Comparison of ENCODE assay signal across 28 mouse cellular contexts in the genomic region with DNA sequence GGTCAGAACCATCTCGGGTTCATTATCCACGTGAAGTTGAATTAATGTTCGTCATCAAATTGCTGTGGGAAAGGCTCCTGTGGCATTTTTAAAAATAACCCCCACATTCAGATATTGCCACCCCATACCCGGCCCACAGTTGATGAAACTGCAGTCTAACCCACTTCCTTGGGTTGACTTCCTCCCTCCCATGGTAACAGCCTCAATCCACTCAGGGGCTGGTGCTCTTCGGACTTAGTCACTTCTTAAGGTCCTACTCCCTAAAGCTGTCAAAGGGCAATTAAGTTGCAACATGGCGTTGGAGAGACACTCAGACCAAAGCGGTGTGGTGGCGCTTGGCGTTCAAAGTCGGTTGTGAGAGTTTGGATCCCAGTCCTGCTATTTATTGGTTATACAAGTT.
DNase-seq lines count a peak whose midpoint lies in the region; ATAC-seq lines count a peak whose summit lies in the region.
"Had no signal": no experiment of that assay in that cellular context is flagged by ENCODE, and none has a peak within 500 bp of the region (broad histone marks: within the 10 kb centered on the region; RNA-seq: fewer than 3 reads in every experiment).

No protein-coding gene starts in this region.

- no peaks in the 10 kb centered on the region for H3K36me3 ChIP-seq in forebrain, embryonic 12.5 days (replicated peaks)
- no peaks in the 10 kb centered on the region for H3K36me3 ChIP-seq in forebrain, embryonic 11.5 days (ENCODE audit: control insufficient read depth, insufficient read depth, low read length)
- H3K36me3 ChIP-seq in hindbrain, embryonic 15.5 days = no peaks in the 10 kb centered on the region
- H3K36me3 ChIP-seq in hindbrain, embryonic 11.5 days (ENCODE audit: control insufficient read depth, insufficient read depth, low read length) = no peaks in the 10 kb centered on the region
- H3K36me3 ChIP-seq: embryonic facial prominence, embryonic 12.5 days; G1E; heart, embryonic 15.5 days had no signal

- H3K27me3 ChIP-seq in forebrain, embryonic 12.5 days = no peaks in the 10 kb centered on the region
- no peaks in the 10 kb centered on the region for H3K27me3 ChIP-seq in forebrain, embryonic 11.5 days (ENCODE audit: control insufficient read depth, insufficient read depth, low read length)
- no peaks in the 10 kb centered on the region for H3K27me3 ChIP-seq in hindbrain, embryonic 15.5 days
- no peaks in the 10 kb centered on the region for H3K27me3 ChIP-seq in hindbrain, embryonic 11.5 days (ENCODE audit: control insufficient read depth, insufficient read depth, low read length)
- H3K27me3 ChIP-seq: embryonic facial prominence, embryonic 12.5 days; heart, embryonic 15.5 days had no signal

- no peak overlapping the region for H3K4me2 ChIP-seq in forebrain, embryonic 12.5 days
- H3K4me2 ChIP-seq in forebrain, embryonic 11.5 days (ENCODE audit: low read depth, low read length, severe bottlenecking) = no peak overlapping the region
- H3K4me2 ChIP-seq in hindbrain, embryonic 15.5 days = no peak overlapping the region
- no peak overlapping the region for H3K4me2 ChIP-seq in hindbrain, embryonic 11.5 days (replicated peaks; ENCODE audit: low read depth, low read length)
- H3K4me2 ChIP-seq: embryonic facial prominence, embryonic 12.5 days; heart, embryonic 15.5 days had no signal

- ATAC-seq in forebrain, embryonic 12.5 days (ENCODE audit: low FRiP score) = no peak
- ATAC-seq in forebrain, embryonic 11.5 days (replicated peaks; ENCODE audit: low FRiP score) = no peak
- no peak for ATAC-seq in hindbrain, embryonic 15.5 days (ENCODE audit: low FRiP score, low read depth)
- ATAC-seq in hindbrain, embryonic 11.5 days (ENCODE audit: low FRiP score) = no peak
- ATAC-seq: forebrain, embryonic 16.5 days; inflammation-experienced regulatory T-cells, adult 6 months had no signal

- WGBS in forebrain, embryonic 12.5 days = 90% methylated on average over 10 of the region's 10 CpGs
- WGBS in forebrain, embryonic 11.5 days = 90% methylated on average over 10 of the region's 10 CpGs
- 91% methylated on average over 10 of the region's 10 CpGs for WGBS in hindbrain, embryonic 15.5 days
- 90% methylated on average over 10 of the region's 10 CpGs for WGBS in hindbrain, embryonic 11.5 days

- H3K4me1 ChIP-seq in forebrain, embryonic 12.5 days = peaks cover 19% of the 10 kb centered on the region
- no peaks in the 10 kb centered on the region; the same call in none of the 2 replicates for H3K4me1 ChIP-seq in forebrain, embryonic 11.5 days (replicated peaks; ENCODE audit: control insufficient read depth, insufficient read depth, low read length)
- peaks cover 23% of the 10 kb centered on the region for H3K4me1 ChIP-seq in hindbrain, embryonic 15.5 days (replicated peaks)
- H3K4me1 ChIP-seq in hindbrain, embryonic 11.5 days (replicated peaks; ENCODE audit: control insufficient read depth, insufficient read depth, low read length) = peaks cover 4% of the 10 kb centered on the region; the same call in 1 of the 2 replicates
- H3K4me1 ChIP-seq: embryonic facial prominence, embryonic 12.5 days; heart, embryonic 15.5 days had no signal

- no peak overlapping the region for H3K9ac ChIP-seq in forebrain, embryonic 12.5 days
- no peak overlapping the region for H3K9ac ChIP-seq in forebrain, embryonic 11.5 days (ENCODE audit: low read length)
- H3K9ac ChIP-seq in hindbrain, embryonic 15.5 days = no peak overlapping the region
- H3K9ac ChIP-seq in hindbrain, embryonic 11.5 days (ENCODE audit: low read depth, low read length) = no peak overlapping the region
- H3K9ac ChIP-seq: embryonic facial prominence, embryonic 12.5 days; heart, embryonic 15.5 days; liver, embryonic 14.5 days had no signal

- no peaks in the 10 kb centered on the region for H3K9me3 ChIP-seq in forebrain, embryonic 12.5 days
- H3K9me3 ChIP-seq in forebrain, embryonic 11.5 days (ENCODE audit: control insufficient read depth, low read length) = no peaks in the 10 kb centered on the region
- H3K9me3 ChIP-seq in hindbrain, embryonic 15.5 days = no peaks in the 10 kb centered on the region
- H3K9me3 ChIP-seq in hindbrain, embryonic 11.5 days (ENCODE audit: control insufficient read depth, low read length) = no peaks in the 10 kb centered on the region
- H3K9me3 ChIP-seq: embryonic facial prominence, embryonic 12.5 days; G1E; heart, embryonic 15.5 days had no signal

- 0 out of 2 replicates have a peak overlapping the region, but pooled peaks have one; percentile 19 for H3K27ac ChIP-seq in forebrain, embryonic 12.5 days
- no peak overlapping the region for H3K27ac ChIP-seq in forebrain, embryonic 11.5 days (ENCODE audit: low read depth, low read length)
- peak overlapping the region; percentile 66 for H3K27ac ChIP-seq in hindbrain, embryonic 15.5 days (replicated peaks)
- H3K27ac ChIP-seq in hindbrain, embryonic 11.5 days (ENCODE audit: low read depth, low read length) = no peak overlapping the region
- H3K27ac ChIP-seq: embryonic facial prominence, embryonic 12.5 days; heart, embryonic 15.5 days; liver, embryonic 14.5 days; macrophage had no signal

- H3K4me3 ChIP-seq in forebrain, embryonic 12.5 days (replicated peaks) = no peak overlapping the region
- no peak overlapping the region for H3K4me3 ChIP-seq in forebrain, embryonic 11.5 days (ENCODE audit: low read depth, low read length)
- no peak overlapping the region for H3K4me3 ChIP-seq in hindbrain, embryonic 15.5 days
- H3K4me3 ChIP-seq in hindbrain, embryonic 11.5 days (ENCODE audit: low read depth, low read length) = no peak overlapping the region
- H3K4me3 ChIP-seq: embryonic facial prominence, embryonic 12.5 days; heart, embryonic 15.5 days had no signal

- DNase-seq in forebrain, embryonic 11.5 days (ENCODE audit: low spot score) = no peak
- no peak for DNase-seq in hindbrain, embryonic 11.5 days (ENCODE audit: low spot score)
- DNase-seq in testis, postnatal 10 days (ENCODE audit: low spot score) = peak; percentile 30
- no peak for DNase-seq in testis, postnatal 14 days (ENCODE audit: low spot score)
- DNase-seq in cerebellum, adult 18-20 months = no peak
- DNase-seq in ovary, postnatal 14 days (ENCODE audit: low spot score) = no peak
- DNase-seq: adrenal gland, postnatal 10 days; cerebellum, adult 9-10 months; cerebellum, postnatal 36 days; embryo, embryonic 11 days; kidney, adult 11 months; kidney, postnatal 14 days; layer of hippocampus, adult 9-11 months; liver; lung, adult 2 months; lung, postnatal 10 days; retina, postnatal 1 day; right cerebral cortex, postnatal 14 days; thymus, postnatal 25 days had no signal

Comparison
In these comparisons a context has a peak if more than half of its experiments do, and no peak if none do; other contexts are left out.
1. H3K27ac ChIP-seq: peak in forebrain, embryonic 12.5 days (single experiment) and hindbrain, embryonic 15.5 days (single experiment); none in forebrain, embryonic 11.5 days (single experiment) and hindbrain, embryonic 11.5 days (single experiment).